Mouse (Mus musculus) kidney, postnatal 25 days (tissue): ENCODE measurements around the gene Myl4.

Experiments used
- DNase-seq, 2 experiments: peaks; one replicate each; pipeline ENCODE4 v3.0.0; 2021; ENCODE audit warnings: mixed read lengths in 2 of 2

The Myl4 gene

GRCm38 (mm10) chr11:104637010-104637409, 86.5 kb downstream of the Myl4 start:
- DNase-seq = no peak

GRCm38 (mm10) chr11:104638006-104638405, 87.5 kb downstream of the Myl4 start:
- no peak for DNase-seq

- no peak for DNase-seq
Observed at GRCm38 (mm10) chr11:104638906-104639305, 88.4 kb downstream of the Myl4 start.

DNA sequence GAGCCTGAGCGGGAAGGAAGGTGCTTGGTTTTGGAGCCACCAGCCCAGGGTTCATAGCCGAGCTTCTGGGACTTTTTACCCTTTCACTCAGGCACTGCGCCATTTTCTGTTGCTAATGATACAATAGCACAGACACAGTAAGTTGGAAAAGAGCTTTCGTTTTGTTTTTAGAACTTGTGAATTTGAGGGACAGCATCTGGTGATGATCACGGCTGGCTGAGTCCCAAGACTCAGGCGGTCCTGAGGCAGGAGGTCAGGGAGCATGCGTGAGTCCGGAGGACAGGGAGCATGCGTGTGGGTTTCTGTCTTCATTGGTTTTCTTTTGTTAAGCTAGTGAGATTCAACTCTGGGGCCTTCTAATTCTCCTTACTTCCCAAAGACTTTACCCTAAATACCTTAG, 89.2 kb downstream of the Myl4 start:
- no peak for DNase-seq

- no peak for DNase-seq
Observed at GRCm38 (mm10) chr11:104640894-104641293, 90.4 kb downstream of the Myl4 start.

DNA sequence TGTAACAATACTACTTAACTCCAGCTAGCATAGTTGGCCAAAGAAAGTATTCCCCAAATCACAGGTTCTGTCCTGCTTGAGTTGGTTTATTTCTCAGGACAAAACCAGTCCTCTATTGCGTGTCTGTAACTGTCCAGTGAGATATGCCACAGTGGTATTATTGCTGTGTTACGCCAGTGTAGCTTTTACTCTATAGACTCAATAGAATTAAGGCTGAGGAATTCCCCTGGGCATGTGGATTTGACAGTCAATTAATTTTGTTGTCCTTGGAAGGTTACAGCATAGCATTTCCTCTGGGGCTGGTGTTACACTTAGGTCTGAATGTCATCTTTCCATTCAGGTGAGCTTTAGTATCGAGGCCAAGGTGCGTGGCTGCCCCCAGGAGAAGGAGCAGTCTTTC, 92.8 kb downstream of the Myl4 start:
- no peak for DNase-seq
